Mouse (Mus musculus) bone marrow, adult 2 months (tissue): ENCODE measurements at regions not wholly inside any gene's neighbourhood (a gene's known extent, or its start where the extent isn't known, plus 50 kb on each side); places are given as distances from the start of the nearest gene placed in this dataset.

Experiments
- CTCF ChIP-seq: fragments of 200-500 bp; IDR thresholded peaks from 2 replicates; pipeline ENCODE4 v1.5.1; 2011; ENCODE audit warnings: low read length, control low read depth; ENCODE audit not compliant: control insufficient read depth, insufficient read depth
- POLR2A ChIP-seq: fragments of 200-500 bp; IDR thresholded peaks from 2 replicates; pipeline ENCODE4 v1.6.1; 2011; ENCODE audit warnings: low read depth, mild to moderate bottlenecking, control low read depth, low read length, borderline replicate concordance; ENCODE audit not compliant: control insufficient read depth

GRCm38 (mm10) chr4:125430845-125431244, 59.7 kb upstream of the Grik3 start:
- TF ChIP-seq CTCF (no peak), POLR2A (no peak)
